Mouse (Mus musculus) heart, adult 18-20 months (tissue): ENCODE measurements at regions not wholly inside any gene's neighbourhood (a gene's known extent, or its start where the extent isn't known, plus 50 kb on each side); places are given as distances from the start of the nearest gene placed in this dataset.

Source experiments
- DNase-seq, 2 experiments: peaks; one replicate each; pipeline ENCODE4 v3.0.0; 2021 to 2022; ENCODE audit warnings: mixed read lengths in 1 of 2

DNA sequence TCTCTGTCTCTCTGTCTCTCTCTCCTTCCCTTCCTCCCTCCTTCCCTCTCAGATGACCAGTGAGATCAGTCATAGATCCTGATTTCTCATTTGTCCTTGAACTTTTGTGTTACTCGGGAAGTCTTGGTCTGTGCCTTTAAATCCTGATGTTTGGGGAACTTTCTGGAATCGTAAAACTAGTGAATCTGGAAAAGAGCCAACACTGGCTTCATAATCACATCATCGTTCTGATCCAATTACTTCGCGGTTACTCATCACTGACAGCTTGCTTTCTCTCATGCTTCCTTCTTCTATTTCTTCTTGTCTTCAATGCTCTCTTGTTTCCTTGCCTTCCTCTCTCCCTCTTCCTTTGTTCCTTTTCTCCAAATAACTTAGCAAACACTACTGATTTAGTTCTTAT lies 243.7 kb upstream of the Trib2 start:
- DNase-seq = no peak

DNA sequence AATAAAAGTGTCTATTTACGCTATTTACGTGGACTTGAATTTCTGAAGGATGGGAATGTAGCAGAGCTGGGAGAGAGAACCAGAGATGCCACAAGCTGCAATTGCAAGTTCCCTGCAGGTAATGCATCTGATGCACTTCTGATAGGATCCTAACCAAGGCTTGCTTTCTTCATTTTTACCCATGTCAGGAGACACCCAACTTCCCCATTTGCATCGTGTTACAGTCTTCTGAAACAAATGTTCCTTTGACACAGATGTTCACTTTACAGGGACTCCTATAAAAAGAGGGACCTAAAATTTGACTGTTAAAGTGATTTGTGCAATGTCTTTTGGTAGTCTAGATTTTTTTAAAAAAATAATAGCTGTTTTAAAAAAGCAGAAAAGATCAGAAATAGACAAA lies 241.5 kb upstream of the Trib2 start:
- DNase-seq = no peak

DNA sequence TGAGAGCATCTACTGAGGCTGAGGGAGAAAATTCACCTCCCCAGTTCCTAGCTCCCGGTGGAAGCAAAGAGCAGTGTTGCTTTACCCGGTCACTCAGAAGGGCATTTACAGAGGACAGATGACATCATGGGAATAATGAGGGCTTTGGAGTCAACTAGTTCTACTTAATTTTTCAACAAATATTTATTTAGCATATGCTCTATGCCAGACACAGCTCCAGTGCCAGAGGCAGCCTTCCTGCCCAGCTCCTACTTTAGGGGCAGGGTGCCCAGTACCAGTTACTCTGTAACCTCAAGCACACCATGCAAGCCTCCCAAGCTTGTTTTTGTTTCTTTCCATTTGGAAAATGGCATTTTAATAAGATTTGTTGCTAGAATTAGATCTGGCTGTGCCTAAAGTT lies 240.1 kb upstream of the Trib2 start:
- no peak for DNase-seq

DNA sequence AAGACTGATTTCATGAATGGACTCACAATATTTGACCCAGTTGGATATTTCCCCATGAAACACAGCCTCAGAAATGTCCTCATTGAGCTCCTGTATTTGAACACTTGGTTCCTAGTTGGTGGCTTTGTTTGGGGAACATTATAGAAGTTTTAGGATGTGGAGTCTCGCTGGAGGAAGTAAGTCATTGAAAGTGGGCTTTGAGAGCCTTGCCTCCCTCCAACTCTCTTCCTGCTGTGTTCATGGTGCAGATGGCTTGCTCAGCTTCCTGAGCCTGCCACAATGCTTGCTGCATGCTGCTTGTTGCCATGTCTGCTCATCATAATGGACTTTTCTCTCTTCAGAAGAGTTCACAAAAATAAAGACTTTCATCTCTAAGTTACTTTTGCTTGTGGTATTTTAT lies 239.5 kb upstream of the Trib2 start:
- no peak for DNase-seq

DNA sequence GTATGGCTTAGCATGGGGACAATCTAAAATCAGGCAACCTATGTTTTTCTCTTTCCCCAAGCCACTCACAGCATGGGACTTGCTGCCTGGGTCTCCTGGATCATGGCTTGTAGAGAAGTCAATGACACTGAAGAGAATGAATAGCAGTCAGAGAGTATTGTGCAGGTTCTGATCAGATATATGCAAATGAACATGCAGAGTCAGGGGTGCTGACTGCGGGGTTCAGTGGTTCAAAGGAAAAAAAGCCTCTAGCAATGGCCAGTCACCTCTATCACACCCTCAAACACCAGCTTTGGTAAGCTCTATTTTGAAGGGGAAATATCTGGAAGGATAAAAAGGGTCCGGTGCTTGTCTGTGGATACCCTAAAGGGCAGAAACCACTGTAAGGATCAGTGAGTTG lies 237.9 kb upstream of the Trib2 start:
- DNase-seq = no peak

DNA sequence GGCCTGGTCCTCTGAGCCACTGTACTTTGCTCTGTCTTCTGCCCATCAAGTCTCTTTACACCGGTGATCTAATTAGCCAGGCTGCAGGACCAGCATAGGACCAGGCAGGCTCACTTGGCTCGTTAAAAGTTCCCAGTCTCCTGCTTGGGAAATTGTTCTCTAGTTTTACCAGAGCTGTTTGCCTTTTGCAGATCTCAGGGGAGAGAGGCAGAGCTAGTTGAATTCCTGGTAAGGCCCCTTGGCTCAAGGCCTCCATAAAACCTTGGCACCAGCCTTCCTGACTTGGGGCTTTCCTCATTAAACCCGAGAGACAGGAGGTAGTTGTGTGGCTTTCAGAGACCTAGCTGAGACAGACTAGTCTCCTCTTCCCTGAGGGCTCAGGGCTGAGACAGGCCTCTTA lies 237.0 kb upstream of the Trib2 start:
- DNase-seq = no peak

DNA sequence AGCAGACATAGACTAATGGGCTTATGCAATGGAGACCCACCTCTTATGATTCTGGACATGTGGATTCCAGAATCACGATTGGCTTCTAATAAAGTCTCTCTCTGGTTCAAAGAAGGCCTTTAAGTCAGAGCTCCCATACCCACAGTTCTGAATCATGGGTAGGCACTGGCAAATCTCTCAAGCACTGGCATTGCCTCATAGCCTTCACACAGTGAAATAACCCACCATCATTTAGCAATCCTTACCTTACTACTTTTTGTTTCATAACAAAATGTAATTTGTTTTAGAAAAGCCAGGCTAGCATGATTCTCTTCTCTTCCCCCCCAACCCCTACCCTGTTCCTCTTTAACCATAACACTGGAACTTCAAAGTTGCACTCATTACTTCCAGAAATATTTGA lies 236.3 kb upstream of the Trib2 start:
- DNase-seq = no peak

DNA sequence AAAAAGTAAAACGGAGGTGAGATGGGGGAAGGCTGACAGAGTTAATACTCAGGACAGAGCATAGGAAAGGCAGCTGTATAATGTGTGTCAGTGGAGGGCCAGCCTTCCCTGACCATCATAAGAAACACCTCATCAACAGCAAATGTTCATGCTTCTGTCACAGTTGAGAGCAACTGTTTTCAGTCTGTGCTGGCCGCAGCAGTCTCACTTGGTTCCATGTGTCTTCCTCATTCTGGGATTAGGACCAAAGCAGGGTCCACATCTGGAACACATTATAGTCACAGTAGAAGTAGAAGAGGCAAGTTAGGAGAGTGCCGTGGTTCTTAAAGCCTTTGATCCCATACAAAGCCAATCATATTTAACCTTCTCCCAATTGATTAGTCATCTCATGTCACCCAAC lies 235.6 kb upstream of the Trib2 start:
- DNase-seq = no peak

DNA sequence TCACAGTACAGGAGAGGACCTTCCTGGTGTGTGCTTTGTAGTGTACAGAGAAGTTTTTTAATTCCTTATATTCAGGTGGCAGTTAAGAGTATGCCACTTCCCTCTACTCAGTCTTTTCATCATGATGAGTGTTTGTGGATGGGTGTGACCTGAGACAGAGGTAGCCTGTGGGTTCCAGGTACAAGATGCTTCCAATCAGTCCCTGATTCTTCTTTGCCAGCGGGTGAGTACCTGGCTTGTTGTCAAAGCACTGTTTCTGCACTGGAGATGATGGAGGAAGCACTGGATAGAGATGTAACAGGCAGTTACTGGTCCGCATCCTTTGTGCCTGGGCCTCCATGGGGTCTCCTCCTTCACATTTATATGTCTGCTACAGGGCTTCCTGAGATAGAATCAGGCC lies 234.7 kb upstream of the Trib2 start:
- no peak for DNase-seq

DNA sequence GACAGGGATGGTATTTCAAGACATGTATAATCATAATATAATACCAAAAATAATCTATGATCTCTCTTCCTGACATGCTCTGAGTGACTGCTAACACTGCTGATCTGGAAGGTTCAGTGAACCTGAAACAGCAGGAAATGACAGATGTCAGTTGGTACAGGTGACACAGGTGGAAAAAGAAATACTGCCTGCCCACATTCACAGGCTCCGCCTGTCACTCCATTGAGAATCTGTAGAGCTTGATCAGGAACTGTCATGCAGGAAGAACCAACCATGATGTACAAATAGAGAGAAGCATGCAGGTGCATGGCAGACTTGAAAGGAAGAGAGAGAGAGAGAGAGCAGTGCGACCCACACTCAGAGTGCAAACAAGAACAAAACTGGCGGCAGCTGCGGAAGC lies 232.8 kb upstream of the Trib2 start:
- DNase-seq = no peak

DNA sequence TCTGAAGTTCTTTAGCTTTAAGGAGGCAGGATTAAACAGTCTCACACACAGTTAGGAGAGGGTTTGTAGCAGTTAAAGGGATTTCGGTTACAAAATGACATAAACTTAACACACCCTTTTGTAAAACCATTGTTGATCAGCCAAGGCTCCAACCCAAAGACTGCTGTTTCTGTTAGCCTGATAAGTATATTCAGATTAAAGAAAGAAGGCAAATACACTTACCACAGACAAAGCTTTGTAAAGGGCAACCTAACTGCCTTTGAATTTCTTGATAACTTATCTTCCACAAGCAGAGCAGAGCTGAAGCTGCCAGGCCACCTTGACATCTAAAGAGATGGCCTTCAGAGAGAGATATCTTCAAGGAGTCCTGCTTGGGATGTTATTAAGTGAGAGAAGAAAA lies 229.9 kb upstream of the Trib2 start:
- no peak for DNase-seq

DNA sequence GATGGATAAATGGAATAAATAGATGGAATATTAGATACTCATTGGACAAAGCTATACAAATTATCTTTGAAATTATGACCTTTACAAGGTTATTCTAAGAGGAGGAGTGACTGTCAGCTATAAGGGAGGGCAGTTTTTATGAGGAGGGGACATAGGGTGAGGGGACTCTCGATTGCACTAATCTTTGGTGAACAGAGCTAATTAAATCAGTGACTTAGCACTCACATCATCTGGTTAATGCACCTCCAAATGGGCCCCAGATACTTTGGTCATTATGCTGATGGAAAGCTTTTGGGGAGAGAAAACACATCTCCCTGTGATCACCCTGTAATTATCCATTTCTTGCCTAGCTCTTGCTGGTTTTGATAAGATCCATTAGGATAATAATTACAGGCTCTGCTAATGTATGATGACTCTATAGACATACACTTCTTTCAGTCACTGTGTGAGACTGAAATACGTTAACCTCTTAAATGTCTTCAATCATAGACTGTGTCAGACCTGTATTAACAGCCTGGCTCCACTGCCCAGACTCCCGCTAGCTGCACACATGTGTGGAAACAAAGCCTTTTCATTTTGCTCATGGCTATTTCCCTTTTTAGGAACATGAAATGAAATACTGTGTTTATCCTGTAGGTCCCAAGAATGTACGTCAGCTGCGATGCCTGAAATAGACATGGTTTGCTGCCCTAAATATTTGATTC lies 229.2 kb upstream of the Trib2 start:
- DNase-seq = no peak

DNA sequence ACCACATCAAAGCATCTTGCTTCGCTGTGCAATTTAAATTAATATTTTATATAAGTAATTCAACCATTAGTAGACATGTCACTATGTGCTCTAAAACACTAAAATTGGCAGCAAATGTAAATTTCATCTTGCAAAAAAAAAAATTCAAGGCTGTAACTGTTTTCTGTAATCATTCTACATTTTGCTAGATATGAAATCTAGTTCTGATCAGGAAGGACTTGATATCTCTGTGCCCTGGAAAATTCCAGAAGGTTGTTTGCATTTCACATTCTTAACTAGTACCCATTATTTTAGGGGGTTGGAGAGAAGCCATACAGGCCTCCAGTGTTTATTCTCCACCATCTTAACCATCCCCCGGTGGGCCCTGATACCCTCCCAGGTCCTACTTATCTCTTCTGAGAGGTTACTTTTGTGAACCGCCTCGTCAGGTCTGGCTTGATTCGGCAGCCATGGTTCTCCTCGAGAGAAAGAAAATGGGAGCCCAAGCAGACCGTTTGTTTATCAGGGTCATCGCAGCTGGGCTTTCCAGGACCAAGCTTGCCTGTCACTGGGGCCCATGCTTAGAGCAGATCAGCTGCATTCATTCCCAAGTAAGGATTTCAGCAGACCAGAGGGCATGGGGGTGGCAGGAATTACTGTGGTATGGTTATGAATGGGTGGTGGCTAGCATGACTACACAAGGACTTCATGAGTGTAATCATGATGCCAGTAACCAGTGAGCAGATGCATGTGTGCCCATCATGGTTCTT lies 226.9 kb upstream of the Trib2 start:
- DNase-seq = no peak

DNA sequence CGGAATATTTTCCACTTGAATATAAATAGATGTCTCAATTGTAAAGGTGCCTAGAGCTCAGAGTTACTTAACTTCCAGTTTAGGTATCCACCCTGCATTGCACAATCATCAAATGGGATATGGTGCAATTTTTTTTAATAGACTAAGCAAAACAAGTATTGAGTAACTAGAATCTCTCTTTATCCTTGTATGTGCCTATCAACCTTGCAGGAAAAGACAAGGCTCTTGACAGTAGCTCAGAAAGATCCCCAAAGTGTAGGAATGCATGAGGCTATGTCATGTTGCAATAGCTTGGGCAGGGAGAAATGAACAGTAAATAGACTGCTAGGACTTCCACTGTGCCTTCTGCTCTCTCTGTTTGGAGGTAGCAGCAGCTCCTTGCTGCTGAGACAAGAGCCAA lies 225.6 kb upstream of the Trib2 start:
- peak in 1 of 2 experiments; percentile 14 for DNase-seq

DNA sequence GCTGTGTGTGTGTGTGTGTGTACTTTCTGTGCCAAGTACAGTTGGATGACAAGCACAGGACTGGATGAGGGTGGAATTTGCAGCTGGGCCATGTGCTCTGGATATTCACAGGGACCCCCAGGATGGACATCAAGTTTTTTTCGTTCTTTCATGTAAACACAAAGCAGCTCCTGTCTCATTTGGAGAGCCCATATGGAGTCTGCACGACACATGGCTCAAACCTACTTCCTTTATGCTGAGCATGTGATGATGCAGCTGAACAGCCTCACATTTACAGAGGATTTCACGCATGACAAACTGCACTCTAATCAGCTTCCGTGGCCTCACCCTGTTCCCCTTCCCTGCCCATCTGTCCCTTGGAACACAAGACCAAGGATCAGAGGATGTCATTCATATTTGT lies 224.4 kb upstream of the Trib2 start:
- no peak for DNase-seq

DNA sequence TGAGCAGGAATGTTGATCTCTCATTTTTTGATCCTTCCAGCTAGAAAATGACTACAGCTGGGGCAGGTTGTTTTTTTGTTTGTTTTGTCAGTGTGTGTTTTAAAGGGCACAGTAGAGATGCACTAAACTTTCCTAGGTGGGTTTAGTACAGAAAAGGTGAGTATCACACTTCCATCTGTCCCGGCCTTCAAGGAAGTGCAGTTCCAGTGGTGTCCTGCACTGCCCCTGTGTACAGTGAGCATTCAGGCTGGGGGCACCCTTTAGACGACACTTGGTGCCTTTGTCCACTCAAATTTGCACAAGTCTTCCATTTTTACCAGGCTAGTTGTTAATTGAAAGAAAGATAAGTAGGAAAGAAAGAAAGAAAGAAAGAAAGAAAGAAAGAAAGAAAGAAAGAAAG lies 218.8 kb upstream of the Trib2 start:
- DNase-seq = no peak

DNA sequence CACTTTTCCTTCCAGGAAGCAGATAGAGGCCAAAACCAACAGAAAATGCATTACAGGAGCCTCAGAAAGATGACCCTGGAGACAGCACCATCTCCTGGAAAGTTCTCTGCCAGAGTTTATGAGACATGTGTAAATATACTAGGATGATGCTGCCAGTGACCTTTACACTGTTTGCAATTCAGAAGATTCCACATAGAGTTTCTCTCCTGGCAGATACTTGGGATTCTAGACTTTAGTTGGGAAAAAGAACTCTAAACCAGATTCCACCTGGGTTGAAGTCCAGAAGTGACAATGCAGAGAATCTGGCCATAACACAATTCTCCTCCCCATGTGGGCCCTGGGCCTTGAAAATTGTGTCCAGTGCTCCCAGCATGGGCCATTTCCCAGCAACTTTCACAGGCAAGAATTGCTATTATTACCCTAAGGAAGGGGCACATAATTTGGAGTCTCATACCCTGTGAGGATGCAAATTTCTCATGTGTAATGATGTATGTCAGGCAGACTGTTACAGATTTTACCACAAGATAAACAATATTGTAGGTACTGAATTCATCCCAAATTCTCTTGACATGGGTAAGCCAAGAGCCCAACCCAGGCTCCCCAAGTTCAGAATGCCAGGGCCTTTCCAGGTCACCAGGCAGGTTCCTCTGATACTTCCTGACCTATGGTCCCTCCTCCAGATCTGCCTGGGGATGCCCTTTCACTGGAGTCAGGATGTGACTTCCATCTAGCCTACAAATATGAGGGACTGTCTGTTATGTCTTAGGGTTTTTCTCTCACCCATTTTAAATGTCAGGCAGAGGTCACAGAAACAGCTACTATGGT lies 218.2 kb upstream of the Trib2 start:
- no peak for DNase-seq

DNA sequence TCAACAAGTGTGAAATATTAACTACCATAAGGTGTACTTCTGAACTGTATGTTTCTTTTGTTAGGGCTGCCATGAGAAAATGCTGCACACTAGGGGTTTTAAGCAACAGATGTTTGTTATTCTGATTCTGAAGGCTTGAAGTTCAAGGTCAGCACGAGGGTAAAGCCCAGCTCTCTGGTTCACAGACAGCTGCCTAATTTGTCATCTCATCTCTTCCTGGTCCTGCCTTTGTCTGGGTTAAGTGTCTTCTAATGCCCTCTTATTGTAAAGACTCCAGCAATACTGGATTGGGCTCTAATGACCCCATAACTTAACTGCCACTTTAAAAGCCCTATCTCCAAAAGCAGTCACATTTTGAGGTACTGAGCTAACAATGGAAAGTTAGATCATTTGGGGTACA lies 209.9 kb upstream of the Trib2 start:
- no peak for DNase-seq

DNA sequence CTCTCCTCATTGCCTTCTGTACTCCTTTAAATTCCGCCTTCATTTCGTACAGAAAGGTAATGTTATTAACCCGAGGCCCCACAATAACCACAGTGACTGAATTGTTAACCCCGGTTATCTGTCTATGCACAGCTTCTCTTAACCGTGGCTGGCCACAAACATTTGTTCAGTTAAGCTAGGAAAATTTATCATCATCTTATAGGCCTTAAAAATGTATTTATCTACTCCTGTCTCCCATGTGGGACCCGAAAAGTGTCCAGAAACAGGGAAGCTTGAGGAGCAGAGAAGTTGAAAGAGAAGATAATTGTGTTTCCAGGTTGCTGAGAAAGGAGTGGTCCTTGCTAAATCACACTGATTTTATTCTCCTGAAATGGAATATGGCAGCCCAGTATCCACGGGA lies 206.6 kb upstream of the Trib2 start:
- DNase-seq = no peak

DNA sequence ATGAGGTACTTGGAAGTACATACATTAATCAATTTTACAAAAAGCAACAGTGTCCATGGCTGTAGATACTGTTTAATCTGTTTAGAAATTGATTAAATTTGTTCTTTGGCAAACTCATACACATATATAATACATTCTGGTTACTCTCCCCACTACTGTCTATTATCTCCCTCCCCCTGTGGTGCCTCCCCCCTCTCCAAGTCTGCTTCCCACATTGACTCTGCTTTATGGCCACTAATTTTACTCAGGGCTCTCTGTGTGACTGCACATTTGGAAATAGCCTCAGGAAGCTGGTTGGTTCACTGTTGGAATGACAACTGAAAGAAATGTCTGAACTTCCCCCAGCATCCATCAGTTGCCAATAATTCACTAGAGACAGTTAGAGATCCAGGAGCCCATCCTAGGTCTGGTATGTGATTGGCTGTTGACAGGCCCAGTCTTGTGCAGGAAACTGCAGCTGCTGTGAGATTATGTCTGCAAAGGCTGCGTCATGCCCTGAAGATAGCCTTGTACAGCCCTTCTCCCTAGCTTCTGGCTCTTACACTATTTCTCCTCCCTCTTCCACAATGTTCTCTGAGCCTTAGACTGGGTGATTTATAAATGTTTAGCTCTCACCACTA lies 204.6 kb upstream of the Trib2 start:
- DNase-seq = peak in 1 of 2 experiments; percentile 68

DNA sequence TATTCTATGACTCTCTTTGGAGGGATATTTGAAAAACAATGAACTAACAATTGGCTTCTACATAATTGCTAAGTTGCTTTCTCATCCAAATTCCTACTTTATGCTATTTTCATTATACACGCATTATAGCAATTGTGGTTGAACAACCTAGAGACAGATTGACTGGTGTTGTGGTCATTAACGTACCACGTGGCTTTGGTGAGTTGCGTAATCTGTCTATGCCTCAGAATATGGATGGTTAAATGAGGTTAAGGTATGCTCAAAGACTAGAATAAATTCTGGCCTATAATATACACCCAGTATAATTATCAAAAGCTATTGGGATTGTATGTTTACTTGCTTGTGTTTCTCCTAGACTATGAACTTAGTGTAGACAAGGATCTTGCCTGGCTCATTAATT lies 201.5 kb upstream of the Trib2 start:
- no peak for DNase-seq

DNA sequence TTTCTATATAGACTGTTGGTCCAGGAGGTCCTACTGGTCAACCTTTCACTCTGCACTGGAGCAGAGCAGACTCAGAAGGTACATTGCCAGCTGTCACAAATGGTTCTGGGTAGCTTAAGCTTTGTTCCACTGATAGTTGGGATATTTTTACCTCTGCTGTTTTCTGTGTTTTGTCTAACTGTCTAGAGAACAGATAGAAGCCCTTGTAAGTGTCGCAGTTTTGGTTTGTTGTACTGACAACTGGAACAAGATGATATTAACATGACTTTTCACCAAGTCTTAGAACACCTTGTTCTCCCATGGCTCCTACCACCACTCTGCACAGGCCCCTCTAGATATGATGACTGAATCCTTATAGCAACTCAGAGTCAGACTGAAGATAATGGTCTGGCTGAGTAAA lies 199.9 kb upstream of the Trib2 start:
- peak in 1 of 2 experiments; percentile 68 for DNase-seq

DNA sequence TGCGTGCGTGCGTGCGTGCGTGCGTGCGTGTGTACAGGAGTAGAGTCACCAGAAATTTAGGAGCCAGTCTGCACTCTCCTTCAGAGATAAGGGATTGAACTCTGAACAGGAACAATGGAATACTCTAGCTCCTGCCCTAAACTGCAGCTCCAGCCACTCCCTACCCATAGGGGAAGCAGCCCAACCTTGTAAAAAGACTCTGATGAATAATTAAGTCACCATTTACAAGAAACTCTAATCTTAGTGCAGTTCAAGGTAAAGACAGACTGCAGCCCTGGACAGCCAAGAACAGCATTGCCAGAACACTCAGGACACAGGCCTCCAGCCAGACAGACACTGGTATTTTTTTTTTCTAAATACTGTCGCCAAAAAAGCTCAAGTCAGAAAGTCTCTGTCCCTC lies 198.9 kb upstream of the Trib2 start:
- DNase-seq = peak; percentile 42 to 46
